14 mouse cellular contexts compared by ENCODE assay signal in genomic region chr9:60266583-60267272, GRCm38 (mm10).
DNase-seq lines count a peak whose midpoint lies in the region; ATAC-seq lines count a peak whose summit lies in the region.
"Had no signal": no experiment of that assay in that cellular context is flagged by ENCODE, and none has a peak within 500 bp of the region (broad histone marks: within the 10 kb centered on the region; RNA-seq: fewer than 3 reads in every experiment).

No protein-coding gene starts in this region.

- H3K4me3 ChIP-seq in limb, embryonic 15.5 days = no peak overlapping the region
- H3K4me3 ChIP-seq in limb, embryonic 10.5 days = no peak overlapping the region
- no peak overlapping the region for H3K4me3 ChIP-seq in forebrain, embryonic 15.5 days
- H3K4me3 ChIP-seq in midbrain, embryonic 10.5 days = peak overlapping the region; percentile 26; the same call in 1 of the 2 replicates
- no peak overlapping the region for H3K4me3 ChIP-seq in neural tube, embryonic 15.5 days (replicated peaks)
- H3K4me3 ChIP-seq: erythroblast, embryonic 14.5 days; heart, embryonic 12.5 days had no signal

- no peaks in the 10 kb centered on the region for H3K36me3 ChIP-seq in limb, embryonic 15.5 days
- H3K36me3 ChIP-seq in limb, embryonic 10.5 days = no peaks in the 10 kb centered on the region
- H3K36me3 ChIP-seq in forebrain, embryonic 15.5 days = no peaks in the 10 kb centered on the region
- H3K36me3 ChIP-seq in midbrain, embryonic 10.5 days = no peaks in the 10 kb centered on the region
- no peaks in the 10 kb centered on the region for H3K36me3 ChIP-seq in neural tube, embryonic 15.5 days
- H3K36me3 ChIP-seq: heart, embryonic 12.5 days had no signal

- no peak for DNase-seq in limb, embryonic 10.5 days (ENCODE audit: low spot score)
- DNase-seq in midbrain, embryonic 10.5 days (ENCODE audit: low spot score) = peak; percentile 79
- no peak for DNase-seq in left cerebral cortex, postnatal 10 days (ENCODE audit: extremely low spot score in 1 of 2, low spot score in 2 of 2)
- DNase-seq in thymus, postnatal 25 days = no peak
- DNase-seq: adrenal gland, postnatal 25 days; gastrocnemius, postnatal 14 days; kidney, postnatal 25 days had no signal

- H3K4me1 ChIP-seq in limb, embryonic 15.5 days = peaks cover 27% of the 10 kb centered on the region
- H3K4me1 ChIP-seq in limb, embryonic 10.5 days = peaks cover 12% of the 10 kb centered on the region
- H3K4me1 ChIP-seq in forebrain, embryonic 15.5 days = peaks cover 35% of the 10 kb centered on the region
- peaks cover 60% of the 10 kb centered on the region for H3K4me1 ChIP-seq in midbrain, embryonic 10.5 days
- H3K4me1 ChIP-seq in neural tube, embryonic 15.5 days = peaks cover 20% of the 10 kb centered on the region

- intact Hi-C loops in left cerebral cortex, postnatal 10 days (cut with DNase I) = no loop called here

- no peak overlapping the region for H3K9ac ChIP-seq in limb, embryonic 15.5 days
- H3K9ac ChIP-seq in forebrain, embryonic 15.5 days (replicated peaks) = no peak overlapping the region
- no peak overlapping the region for H3K9ac ChIP-seq in neural tube, embryonic 15.5 days (replicated peaks)
- H3K9ac ChIP-seq: heart, embryonic 12.5 days had no signal

- H3K27me3 ChIP-seq in limb, embryonic 15.5 days = no peaks in the 10 kb centered on the region
- H3K27me3 ChIP-seq in limb, embryonic 10.5 days (ENCODE audit: low read depth, poor library complexity, severe bottlenecking) = no peaks in the 10 kb centered on the region
- H3K27me3 ChIP-seq in forebrain, embryonic 15.5 days = no peaks in the 10 kb centered on the region
- peaks cover 56% of the 10 kb centered on the region for H3K27me3 ChIP-seq in midbrain, embryonic 10.5 days (ENCODE audit: low read depth, poor library complexity, severe bottlenecking)
- H3K27me3 ChIP-seq in neural tube, embryonic 15.5 days (replicated peaks) = no peaks in the 10 kb centered on the region
- H3K27me3 ChIP-seq: heart, embryonic 12.5 days had no signal

- H3K9me3 ChIP-seq in limb, embryonic 15.5 days = no peaks in the 10 kb centered on the region
- no peaks in the 10 kb centered on the region for H3K9me3 ChIP-seq in limb, embryonic 10.5 days (replicated peaks)
- H3K9me3 ChIP-seq in forebrain, embryonic 15.5 days = no peaks in the 10 kb centered on the region
- no peaks in the 10 kb centered on the region for H3K9me3 ChIP-seq in midbrain, embryonic 10.5 days (replicated peaks)
- H3K9me3 ChIP-seq in neural tube, embryonic 15.5 days (replicated peaks) = no peaks in the 10 kb centered on the region
- H3K9me3 ChIP-seq: heart, embryonic 12.5 days had no signal

- H3K4me2 ChIP-seq in limb, embryonic 15.5 days = no peak overlapping the region
- no peak overlapping the region; the same call in 1 of the 2 replicates for H3K4me2 ChIP-seq in forebrain, embryonic 15.5 days (replicated peaks)
- H3K4me2 ChIP-seq in neural tube, embryonic 15.5 days = no peak overlapping the region
- H3K4me2 ChIP-seq: heart, embryonic 12.5 days had no signal

- ATAC-seq in limb, embryonic 15.5 days (ENCODE audit: insufficient number of reproducible peaks, low FRiP score, low TSS enrichment, low read depth) = no peak
- ATAC-seq in forebrain, embryonic 15.5 days (replicated peaks) = peak; percentile 84
- ATAC-seq in neural tube, embryonic 15.5 days (ENCODE audit: low FRiP score) = peak; percentile 61; the same call in 1 of the 2 replicates
- no peak for ATAC-seq in megakaryocyte-erythroid progenitor cell, adult 5-6 weeks (replicated peaks; ENCODE audit: low FRiP score, low TSS enrichment, poor library complexity, severe bottlenecking)

- 81% methylated on average over 15 of the region's 15 CpGs for WGBS in limb, embryonic 15.5 days
- 91% methylated on average over 15 of the region's 15 CpGs for WGBS in limb, embryonic 10.5 days
- WGBS in forebrain, embryonic 15.5 days = 6% methylated on average over 15 of the region's 15 CpGs
- WGBS in midbrain, embryonic 10.5 days = 28% methylated on average over 15 of the region's 15 CpGs
- 35% methylated on average over 15 of the region's 15 CpGs for WGBS in neural tube, embryonic 15.5 days

- 0 out of 2 replicates have a peak overlapping the region, but pooled peaks have one; percentile 17 for H3K27ac ChIP-seq in limb, embryonic 15.5 days
- H3K27ac ChIP-seq in limb, embryonic 10.5 days = no peak overlapping the region
- H3K27ac ChIP-seq in forebrain, embryonic 15.5 days (replicated peaks) = peak overlapping the region; percentile 82
- H3K27ac ChIP-seq in midbrain, embryonic 10.5 days (replicated peaks) = peak overlapping the region; percentile 87
- peak overlapping the region; percentile 52 for H3K27ac ChIP-seq in neural tube, embryonic 15.5 days (replicated peaks)
- H3K27ac ChIP-seq: stomach, postnatal 0 days had no signal

Comparison
In these comparisons a context has a peak if more than half of its experiments do, and no peak if none do; other contexts are left out.
1. ATAC-seq: peak in forebrain, embryonic 15.5 days (single experiment) and neural tube, embryonic 15.5 days (single experiment); none in limb, embryonic 15.5 days (single experiment) and megakaryocyte-erythroid progenitor cell, adult 5-6 weeks (single experiment).